In the genomic region with DNA sequence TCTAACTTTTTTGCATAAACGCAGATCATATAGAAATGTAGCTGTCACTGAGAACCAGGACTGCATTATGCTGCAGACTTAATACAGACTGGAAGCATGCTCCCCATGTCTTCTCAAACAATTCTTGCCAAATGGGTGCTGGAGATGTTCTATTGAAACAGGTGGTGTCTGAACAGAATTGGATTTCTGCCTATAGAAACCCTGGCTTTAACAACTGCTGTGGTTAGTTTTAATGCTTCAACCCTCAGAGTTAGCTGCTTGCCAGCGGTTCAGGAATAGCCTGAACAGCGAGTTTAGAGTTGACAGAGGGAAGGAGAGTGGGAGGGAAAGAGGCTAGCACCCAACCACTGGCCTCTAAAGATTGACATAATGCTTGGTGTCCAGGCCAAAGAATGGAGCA, we compare ENCODE assay signal across 16 mouse cellular contexts.
DNase-seq lines count a peak whose midpoint lies in the region; ATAC-seq and TF ChIP-seq lines count a peak whose summit lies in the region.
"Had no signal": no experiment of that assay in that cellular context is flagged by ENCODE, and none has a peak within 500 bp of the region (broad histone marks: within the 10 kb centered on the region; RNA-seq: fewer than 3 reads in every experiment).

No protein-coding gene starts in this region.

- intact Hi-C loops in left cerebral cortex, postnatal 4 days (cut with DNase I): no loop called here

- no peaks in the 10 kb centered on the region for H3K9me3 ChIP-seq in forebrain, postnatal 0 days (ENCODE audit: low read length)
- no peaks in the 10 kb centered on the region for H3K9me3 ChIP-seq in forebrain, embryonic 11.5 days (ENCODE audit: control insufficient read depth, low read length)
- H3K9me3 ChIP-seq: G1E; intestine, embryonic 15.5 days; midbrain, embryonic 12.5 days had no signal

- H3K4me1 ChIP-seq in forebrain, postnatal 0 days (ENCODE audit: insufficient read depth): no peaks in the 10 kb centered on the region
- H3K4me1 ChIP-seq in forebrain, embryonic 11.5 days (replicated peaks; ENCODE audit: control insufficient read depth, insufficient read depth, low read length): no peaks in the 10 kb centered on the region
- H3K4me1 ChIP-seq: midbrain, embryonic 12.5 days had no signal

- no peaks in the 10 kb centered on the region for H3K27me3 ChIP-seq in forebrain, postnatal 0 days (ENCODE audit: insufficient read depth, low read length)
- H3K27me3 ChIP-seq in forebrain, embryonic 11.5 days (ENCODE audit: control insufficient read depth, insufficient read depth, low read length): no peaks in the 10 kb centered on the region
- H3K27me3 ChIP-seq: intestine, embryonic 15.5 days; midbrain, embryonic 12.5 days had no signal

- TF ChIP-seq CTCF in forebrain, postnatal 0 days (IDR thresholded peaks at IDR 0.05; ENCODE audit: low read depth): no peak

- ATAC-seq in forebrain, postnatal 0 days: no peak
- no peak for ATAC-seq in forebrain, embryonic 11.5 days (replicated peaks; ENCODE audit: low FRiP score)
- ATAC-seq: intestine, embryonic 15.5 days had no signal

- no peak overlapping the region for H3K4me2 ChIP-seq in forebrain, postnatal 0 days (ENCODE audit: low read depth)
- no peak overlapping the region for H3K4me2 ChIP-seq in forebrain, embryonic 11.5 days (ENCODE audit: low read depth, low read length, severe bottlenecking)
- H3K4me2 ChIP-seq: intestine, embryonic 15.5 days; midbrain, embryonic 12.5 days had no signal

- WGBS in forebrain, postnatal 0 days: 61% methylated on average over 3 of the region's 3 CpGs
- WGBS in forebrain, embryonic 11.5 days: 89% methylated on average over 3 of the region's 3 CpGs

- peak; percentile 15 for DNase-seq in forebrain, postnatal 0 days
- no peak for DNase-seq in forebrain, embryonic 11.5 days (ENCODE audit: low spot score)
- DNase-seq in left cerebral cortex, adult 18-20 months (ENCODE audit: low spot score in 2 of 2): peak; percentile 11 to 18
- DNase-seq in left cerebral cortex, postnatal 4 days: no peak
- DNase-seq in cerebellum, adult 9-10 months: peak; percentile 66
- peak; percentile 48 for DNase-seq in layer of hippocampus, adult 9-11 months
- DNase-seq in spleen, postnatal 10 days (ENCODE audit: low spot score in 2 of 2): no peak
- DNase-seq: adrenal gland, adult 2 months; heart, adult 18-20 months; kidney, postnatal 10 days; liver; lung, adult 18-20 months; lung, postnatal 4 days had no signal

- H3K4me3 ChIP-seq in forebrain, postnatal 0 days (ENCODE audit: low read depth, low read length): no peak overlapping the region
- H3K4me3 ChIP-seq in forebrain, embryonic 11.5 days (ENCODE audit: low read depth, low read length): no peak overlapping the region
- H3K4me3 ChIP-seq: intestine, embryonic 15.5 days; midbrain, embryonic 12.5 days had no signal

- H3K36me3 ChIP-seq in forebrain, postnatal 0 days (ENCODE audit: insufficient read depth): peaks cover 4% of the 10 kb centered on the region; the same call in 1 of the 2 replicates
- no peaks in the 10 kb centered on the region for H3K36me3 ChIP-seq in forebrain, embryonic 11.5 days (ENCODE audit: control insufficient read depth, insufficient read depth, low read length)
- H3K36me3 ChIP-seq: intestine, embryonic 15.5 days had no signal

- H3K9ac ChIP-seq in forebrain, postnatal 0 days: no peak overlapping the region
- H3K9ac ChIP-seq in forebrain, embryonic 11.5 days (ENCODE audit: low read length): no peak overlapping the region
- H3K9ac ChIP-seq: intestine, embryonic 15.5 days; midbrain, embryonic 12.5 days had no signal

- no peak overlapping the region for H3K27ac ChIP-seq in forebrain, postnatal 0 days (ENCODE audit: low read depth, low read length)
- H3K27ac ChIP-seq in forebrain, embryonic 11.5 days (ENCODE audit: low read depth, low read length): no peak overlapping the region
- H3K27ac ChIP-seq: intestine, embryonic 15.5 days had no signal

Comparison
In these comparisons a context has a peak if more than half of its experiments do, and no peak if none do; other contexts are left out.
1. DNase-seq: peak in forebrain, postnatal 0 days (single experiment), left cerebral cortex, adult 18-20 months (2 of 2), cerebellum, adult 9-10 months (single experiment) and layer of hippocampus, adult 9-11 months (single experiment); none in forebrain, embryonic 11.5 days (single experiment), left cerebral cortex, postnatal 4 days (single experiment) and spleen, postnatal 10 days (0 of 2).